Mouse (Mus musculus) right cerebral cortex, postnatal 25 days (tissue): ENCODE data around the gene Gm20903.
"Not testable (repeated sequence)": the region's sequence is repeated elsewhere in the genome, so short reads cannot be mapped to it uniquely, and the experiment has no call there.

Source experiments
- DNase-seq: peaks from one replicate; pipeline ENCODE4 v3.0.0; 2022

The Gm20903 gene

DNA sequence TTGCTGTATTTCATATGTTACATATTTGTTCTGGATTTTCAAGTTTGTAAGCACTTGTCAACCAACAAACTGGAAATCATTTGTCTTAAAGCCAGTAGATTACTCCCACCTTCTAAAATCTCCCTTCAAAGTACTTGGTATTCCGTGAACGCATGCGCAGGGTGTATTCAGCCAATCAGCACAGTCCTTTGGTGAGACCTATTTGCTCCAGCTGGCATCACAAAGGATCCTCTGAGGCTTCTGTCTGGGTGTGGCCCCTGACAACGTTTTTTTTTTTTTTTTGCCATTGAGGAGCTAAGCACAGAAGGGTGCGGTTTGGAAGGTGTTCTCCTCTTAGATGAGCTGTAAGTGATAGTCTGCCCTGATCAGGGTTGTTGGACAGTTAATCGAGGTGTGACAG lies at the start of gene Gm20903:
Gene Gm20903 (plus strand): TSS at position 301 of the 400 bp plus-strand sequence.
- DNase-seq = not testable (repeated sequence)
